Mouse (Mus musculus): ENCODE data around the gene Elovl6. TPM values are rescaled to one million over a fixed set of nuclear protein-coding genes. Genes with fewer than 3 reads are reported as not detected.

Elovl6 gene
- total and polyA plus RNA-seq, 2 experiments from 2014 or later, result 39.1 to 46.9 TPM

GRCm38 (mm10) chr3:129508571-129508970, 23.6 kb upstream of the Elovl6 start:
- Histone ChIP-seq H3K9ac (no peak overlapping the region), H3K4me1 (ENCODE audit: insufficient read depth) (no peaks in the 10 kb centered on the region), H3K27me3 (ENCODE audit: insufficient read depth, low read length) (no peaks in the 10 kb centered on the region), H3K4me2 (ENCODE audit: low read depth) (no peak overlapping the region), H3K36me3 (ENCODE audit: insufficient read depth) (no peaks in the 10 kb centered on the region), H3K4me3 (ENCODE audit: low read depth, low read length) (no peak overlapping the region), H3K9me3 (ENCODE audit: low read length) (no peaks in the 10 kb centered on the region), H3K27ac (ENCODE audit: low read depth, low read length) (no peak overlapping the region)
- ATAC-seq (no peak), DNase-seq (no peak)
- TF ChIP-seq CTCF (IDR thresholded peaks at IDR 0.05; ENCODE audit: low read depth), result no peak

GRCm38 (mm10) chr3:129509725-129510124, 22.4 kb upstream of the Elovl6 start:
- Histone ChIP-seq H3K9me3 (ENCODE audit: low read length) (no peaks in the 10 kb centered on the region), H3K4me3 (ENCODE audit: low read depth, low read length) (no peak overlapping the region), H3K4me1 (ENCODE audit: insufficient read depth) (no peaks in the 10 kb centered on the region), H3K27ac (ENCODE audit: low read depth, low read length) (no peak overlapping the region), H3K9ac (no peak overlapping the region), H3K27me3 (ENCODE audit: insufficient read depth, low read length) (no peaks in the 10 kb centered on the region), H3K36me3 (ENCODE audit: insufficient read depth) (no peaks in the 10 kb centered on the region), H3K4me2 (ENCODE audit: low read depth) (no peak overlapping the region)
- TF ChIP-seq CTCF (IDR thresholded peaks at IDR 0.05; ENCODE audit: low read depth), result no peak
- DNase-seq (no peak), ATAC-seq (no peak)
- WGBS, result 85% methylated on average over 10 of the region's 10 CpGs

- Histone ChIP-seq H3K4me1 (ENCODE audit: insufficient read depth) (no peaks in the 10 kb centered on the region), H3K27ac (ENCODE audit: low read depth, low read length) (no peak overlapping the region), H3K27me3 (ENCODE audit: insufficient read depth, low read length) (no peaks in the 10 kb centered on the region), H3K9ac (no peak overlapping the region), H3K9me3 (ENCODE audit: low read length) (no peaks in the 10 kb centered on the region), H3K36me3 (ENCODE audit: insufficient read depth) (no peaks in the 10 kb centered on the region), H3K4me3 (ENCODE audit: low read depth, low read length) (no peak overlapping the region), H3K4me2 (ENCODE audit: low read depth) (no peak overlapping the region)
- ATAC-seq (no peak), DNase-seq (no peak)
- 85% methylated on average over 3 of the region's 3 CpGs for WGBS
- no peak for TF ChIP-seq CTCF (IDR thresholded peaks at IDR 0.05; ENCODE audit: low read depth)
Measured at GRCm38 (mm10) chr3:129515863-129516436, 16.2 kb upstream of the Elovl6 start.

GRCm38 (mm10) chr3:129520499-129520898, 11.7 kb upstream of the Elovl6 start:
- ATAC-seq (no peak), DNase-seq (no peak)
- Histone ChIP-seq H3K9me3 (ENCODE audit: low read length) (no peaks in the 10 kb centered on the region), H3K27me3 (ENCODE audit: insufficient read depth, low read length) (no peaks in the 10 kb centered on the region), H3K4me2 (ENCODE audit: low read depth) (no peak overlapping the region), H3K4me3 (ENCODE audit: low read depth, low read length) (no peak overlapping the region), H3K4me1 (ENCODE audit: insufficient read depth) (no peaks in the 10 kb centered on the region), H3K27ac (ENCODE audit: low read depth, low read length) (no peak overlapping the region), H3K36me3 (ENCODE audit: insufficient read depth) (no peaks in the 10 kb centered on the region), H3K9ac (no peak overlapping the region)
- 82% methylated on average over 4 of the region's 4 CpGs for WGBS
- 0 out of 2 replicates have a peak, but pooled peaks have one; percentile 22 for TF ChIP-seq CTCF (IDR thresholded peaks at IDR 0.05; ENCODE audit: low read depth)

- Histone ChIP-seq H3K9me3 (ENCODE audit: low read length) (no peaks in the 10 kb centered on the region), H3K4me3 (ENCODE audit: low read depth, low read length) (no peak overlapping the region), H3K4me1 (ENCODE audit: insufficient read depth) (no peaks in the 10 kb centered on the region), H3K27ac (ENCODE audit: low read depth, low read length) (no peak overlapping the region), H3K36me3 (ENCODE audit: insufficient read depth) (no peaks in the 10 kb centered on the region), H3K9ac (no peak overlapping the region), H3K4me2 (ENCODE audit: low read depth) (no peak overlapping the region), H3K27me3 (ENCODE audit: insufficient read depth, low read length) (no peaks in the 10 kb centered on the region)
- DNase-seq (no peak), ATAC-seq (no peak)
- 93% methylated on average over 10 of the region's 10 CpGs for WGBS
- TF ChIP-seq CTCF (IDR thresholded peaks at IDR 0.05; ENCODE audit: low read depth), result no peak
Measured at GRCm38 (mm10) chr3:129523456-129524143, 8.6 kb upstream of the Elovl6 start.

GRCm38 (mm10) chr3:129527046-129527445, 5.1 kb upstream of the Elovl6 start:
- Histone ChIP-seq H3K9me3 (ENCODE audit: low read length) (no peaks in the 10 kb centered on the region), H3K4me1 (ENCODE audit: insufficient read depth) (no peaks in the 10 kb centered on the region), H3K4me2 (ENCODE audit: low read depth) (no peak overlapping the region), H3K27me3 (ENCODE audit: insufficient read depth, low read length) (no peaks in the 10 kb centered on the region), H3K27ac (ENCODE audit: low read depth, low read length) (no peak overlapping the region), H3K36me3 (ENCODE audit: insufficient read depth) (no peaks in the 10 kb centered on the region), H3K9ac (no peak overlapping the region), H3K4me3 (ENCODE audit: low read depth, low read length) (no peak overlapping the region)
- DNase-seq (no peak), ATAC-seq (no peak)
- 90% methylated on average over 3 of the region's 3 CpGs for WGBS
- TF ChIP-seq CTCF (IDR thresholded peaks at IDR 0.05; ENCODE audit: low read depth), result no peak

GRCm38 (mm10) chr3:129529311-129529710, 2.8 kb upstream of the Elovl6 start:
- Histone ChIP-seq H3K9me3 (ENCODE audit: low read length) (no peaks in the 10 kb centered on the region), H3K4me3 (ENCODE audit: low read depth, low read length) (no peak overlapping the region), H3K4me1 (ENCODE audit: insufficient read depth) (no peaks in the 10 kb centered on the region), H3K27me3 (ENCODE audit: insufficient read depth, low read length) (no peaks in the 10 kb centered on the region), H3K36me3 (ENCODE audit: insufficient read depth) (no peaks in the 10 kb centered on the region), H3K4me2 (ENCODE audit: low read depth) (no peak overlapping the region), H3K27ac (ENCODE audit: low read depth, low read length) (no peak overlapping the region), H3K9ac (no peak overlapping the region)
- DNase-seq, result no peak
- ATAC-seq, result no peak
- no peak for TF ChIP-seq CTCF (IDR thresholded peaks at IDR 0.05; ENCODE audit: low read depth)
- 51% methylated on average over 3 of the region's 3 CpGs for WGBS
